Mouse (Mus musculus): Measurements from ENCODE around the gene Gm10197. TPM values are rescaled to one million over a fixed set of nuclear protein-coding genes. Genes with fewer than 3 reads are reported as not detected.

Gene Gm10197
- total RNA-seq (2021), result not detected
- long read RNA-seq, experiment 1, result 0 reads
- long read RNA-seq, experiment 2, result 0 reads

DNA sequence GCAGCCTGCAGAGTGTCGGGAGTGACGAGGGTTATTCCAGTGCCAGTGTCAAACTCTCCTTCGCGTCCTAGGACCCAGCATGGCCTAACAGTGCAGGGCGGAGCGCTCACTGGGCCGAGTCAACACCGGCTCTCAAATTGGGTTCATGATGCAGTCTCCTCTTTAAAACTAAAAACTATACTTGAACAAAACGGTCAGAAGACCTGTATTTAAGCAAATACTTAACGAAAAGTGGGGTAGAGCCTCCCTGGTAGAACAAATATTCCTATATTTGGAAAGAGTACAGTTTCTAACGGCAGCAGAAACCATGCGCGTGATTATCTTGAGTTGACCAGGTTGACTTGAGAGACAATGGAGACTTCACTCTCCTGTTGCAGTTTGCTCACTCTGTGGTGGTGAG, at the start of gene Gm10197:
Gm10197 (minus strand) TSS at position 101 of the 400 bp plus-strand sequence.
- intact Hi-C loops (cut with DNase I; ENCODE audit: low total_unique reads), result no loop called here

DNA sequence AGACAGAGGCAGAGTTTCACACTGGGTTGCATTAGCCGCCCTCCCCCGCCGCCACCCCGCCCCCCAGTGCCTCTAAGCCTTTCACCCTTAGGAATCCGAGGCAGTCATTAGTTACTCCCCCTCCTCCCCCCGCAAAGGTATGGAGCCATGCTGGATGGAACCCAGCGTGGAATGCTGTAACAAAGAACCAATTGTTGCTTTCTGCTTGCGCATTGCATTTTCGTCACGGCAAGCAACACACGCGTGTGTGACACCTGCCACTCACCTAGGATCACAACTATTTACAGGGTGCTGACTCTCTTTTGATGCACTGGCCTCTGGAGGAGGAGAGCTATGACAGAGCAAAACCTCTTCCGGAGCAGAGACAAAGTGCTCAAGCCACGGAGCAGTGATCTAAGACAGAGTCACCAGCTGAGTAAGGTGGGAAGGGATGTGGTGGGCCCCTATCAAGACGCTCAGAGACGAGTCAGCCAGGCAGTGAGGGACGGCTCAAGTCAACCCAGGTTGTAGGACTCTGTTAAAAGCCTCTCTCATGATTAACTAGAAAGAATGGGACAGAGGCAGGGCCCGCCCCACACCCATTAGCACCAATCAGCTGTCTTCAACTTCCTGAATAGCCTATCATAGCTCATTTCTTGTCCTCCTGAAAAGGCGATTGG, 49.5 kb upstream of the Gm10197 start:
- intact Hi-C loops (cut with DNase I; ENCODE audit: low total_unique reads), result no loop called here
- DNase-seq, result peak; percentile 51

More for the DNA sequence above, at the start of gene Gm10197:
- DNase-seq, result no peak

DNA sequence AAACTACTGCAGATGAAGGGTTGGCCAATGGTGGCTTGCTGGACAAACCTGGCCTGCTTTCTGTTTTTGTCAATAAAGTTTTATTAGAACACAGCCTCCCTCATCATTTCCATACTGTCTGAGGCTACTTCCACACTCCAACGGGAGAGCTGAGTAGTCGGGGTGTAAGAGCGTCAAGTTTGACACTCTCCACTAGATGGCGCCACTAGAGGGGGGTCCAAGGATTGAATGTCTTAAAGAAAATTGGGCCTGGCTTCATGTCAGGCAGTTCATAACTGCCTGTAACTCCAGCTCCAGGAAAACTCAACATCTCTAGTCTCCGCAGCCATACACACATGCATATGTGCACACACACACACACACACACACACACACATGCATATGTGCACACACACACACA, 48.3 kb upstream of the Gm10197 start:
- intact Hi-C loops (cut with DNase I; ENCODE audit: low total_unique reads), result loop anchor here (5.0 kb wide), 1 partner anchor 157 kb away; no protein-coding TSS in a partner anchor
- peak; percentile 63 for DNase-seq

DNA sequence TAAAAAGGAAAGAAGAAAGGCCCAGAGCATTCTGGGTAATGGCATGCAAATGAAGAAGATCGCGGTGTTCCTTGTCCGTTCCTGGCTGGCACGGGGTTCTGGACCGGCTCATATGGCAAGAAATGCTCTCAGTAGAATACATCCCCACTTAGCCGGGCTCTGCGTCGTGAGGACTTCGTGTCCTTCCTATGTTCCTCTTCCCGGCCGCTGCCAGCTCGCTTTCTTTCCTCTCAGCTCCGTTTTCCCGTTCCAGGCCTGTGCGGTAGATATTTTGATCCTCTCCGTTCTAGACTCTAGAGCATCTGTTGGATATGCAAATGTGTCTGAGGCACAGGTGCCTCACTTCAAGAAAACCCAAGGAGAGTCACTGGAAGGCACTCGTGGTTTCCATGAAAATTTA, 43.6 kb upstream of the Gm10197 start:
- intact Hi-C loops (cut with DNase I; ENCODE audit: low total_unique reads), result loop anchor here (5.0 kb wide), 1 partner anchor 162 kb away; no protein-coding TSS in a partner anchor
- no peak for DNase-seq

DNA sequence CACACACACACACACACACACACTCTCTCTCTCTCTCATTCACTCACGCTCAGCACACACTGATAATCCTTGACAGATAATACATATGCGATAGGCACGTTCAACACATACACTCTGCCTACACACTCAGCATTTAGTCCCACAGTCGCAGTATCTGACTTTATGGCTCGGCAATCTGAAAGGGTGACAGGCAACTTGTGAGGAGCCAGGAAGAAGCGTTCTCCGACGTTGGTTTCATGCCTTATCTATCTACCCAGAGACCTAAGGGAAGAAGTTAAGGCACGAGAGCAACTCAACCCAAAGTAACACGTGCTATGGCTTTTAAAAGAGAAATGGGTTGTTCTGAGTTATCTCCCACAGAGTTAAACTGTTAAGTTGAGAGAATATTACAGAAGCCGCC, 43.1 kb upstream of the Gm10197 start:
- intact Hi-C loops (cut with DNase I; ENCODE audit: low total_unique reads), result loop anchor here (5.0 kb wide), 1 partner anchor 163 kb away; no protein-coding TSS in a partner anchor
- no peak for DNase-seq

DNA sequence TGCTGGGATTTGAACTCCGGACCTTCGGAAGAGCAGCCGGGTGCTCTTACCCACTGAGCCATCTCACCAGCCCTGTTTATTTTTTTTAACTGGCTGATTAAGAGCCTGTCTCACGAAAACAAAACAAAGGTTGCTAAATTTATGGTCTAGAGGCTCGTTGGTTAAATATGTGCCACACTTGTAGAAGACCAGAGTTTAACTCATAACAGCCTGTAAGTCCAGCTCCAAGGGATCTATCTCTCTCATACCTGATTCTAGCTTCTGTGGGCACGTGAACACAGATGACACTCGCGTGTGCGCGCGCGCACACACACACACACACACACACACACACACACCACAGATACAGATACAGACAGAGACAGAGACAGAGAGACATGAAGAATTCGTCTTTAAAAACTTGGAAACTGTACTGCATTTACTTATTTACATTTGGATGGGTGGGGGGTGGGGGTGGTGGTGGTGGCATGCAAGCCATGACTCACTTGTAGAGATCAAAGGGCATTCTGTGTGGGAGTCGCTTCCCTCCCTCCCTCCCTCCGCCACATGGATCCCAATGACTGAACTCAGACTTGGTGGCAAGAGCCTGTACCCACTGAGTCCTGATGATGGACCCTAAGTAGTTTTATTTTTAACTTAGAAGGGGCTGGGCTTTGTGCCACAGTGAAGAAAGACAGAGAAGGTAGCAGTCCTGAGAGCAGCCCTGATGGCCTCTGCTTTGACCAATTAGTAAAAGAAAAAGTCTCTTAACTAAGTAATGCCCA, 42.2 kb upstream of the Gm10197 start:
- intact Hi-C loops (cut with DNase I; ENCODE audit: low total_unique reads), result no loop called here
- DNase-seq, result no peak

DNA sequence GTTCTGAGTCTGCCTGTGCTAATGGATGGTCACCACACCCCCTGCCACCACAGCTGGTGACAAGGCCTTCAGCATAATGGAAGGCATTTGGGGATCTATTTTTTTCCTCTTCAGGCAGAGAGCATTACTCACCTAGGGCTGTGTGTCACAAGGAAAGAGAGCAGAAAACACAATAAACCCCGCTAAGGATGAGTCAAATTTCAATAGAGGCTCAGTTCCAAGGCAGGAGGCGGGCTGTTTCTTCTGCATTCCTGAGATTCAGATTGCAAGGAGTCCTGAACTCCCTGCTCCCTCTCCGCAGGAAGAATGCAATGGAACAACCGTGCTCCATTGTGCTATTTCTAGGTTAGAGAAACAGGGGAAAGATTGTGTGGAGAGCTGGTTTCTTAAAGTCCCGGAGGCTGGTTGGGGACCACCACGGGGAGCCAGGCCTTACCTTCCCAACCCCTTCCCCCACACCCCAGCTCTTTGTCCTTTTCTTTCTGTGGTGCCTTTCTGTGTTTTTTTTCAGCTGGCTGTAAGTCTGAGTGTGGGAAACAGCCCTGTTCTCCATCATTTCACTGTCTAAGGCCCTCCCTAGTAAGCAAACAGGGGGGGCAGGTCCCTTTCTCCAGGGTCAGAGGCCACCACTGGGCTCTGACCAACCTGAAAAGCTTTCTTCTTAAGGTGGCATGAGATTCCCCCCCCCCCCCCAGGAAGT, 40.7 kb upstream of the Gm10197 start:
- DNase-seq, result no peak
- intact Hi-C loops (cut with DNase I; ENCODE audit: low total_unique reads), result no loop called here

DNA sequence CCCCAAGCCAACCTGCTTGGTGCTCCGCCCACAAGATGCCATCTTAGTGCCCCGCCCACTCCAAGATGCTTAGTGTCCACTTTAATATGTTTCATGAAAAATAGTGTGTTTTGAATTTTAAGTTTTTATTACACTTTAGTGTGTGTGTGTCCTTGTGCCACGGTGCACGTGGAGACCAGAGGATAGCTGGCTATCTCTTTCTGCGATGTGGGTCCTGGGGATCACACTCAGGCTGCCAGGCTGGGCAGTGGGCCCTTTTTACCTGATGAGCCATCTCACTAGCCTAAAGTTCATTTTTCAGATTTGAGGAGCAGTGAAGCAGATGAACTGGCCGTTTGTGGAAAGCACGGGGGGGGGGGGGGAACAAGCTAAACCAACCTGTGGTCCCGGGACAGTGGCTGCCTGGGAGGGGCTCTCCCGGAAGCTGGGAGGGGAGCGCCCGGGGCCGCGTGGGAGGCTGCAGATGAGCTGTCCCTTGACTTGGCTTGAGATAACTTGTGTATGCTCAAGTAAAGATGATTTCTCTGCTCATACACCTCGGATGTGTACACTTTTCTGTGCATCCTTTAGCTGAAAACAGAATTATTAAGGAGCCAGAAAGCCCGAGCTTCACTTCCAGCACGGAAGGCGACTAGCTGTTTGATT, 38.2 kb upstream of the Gm10197 start:
- intact Hi-C loops (cut with DNase I; ENCODE audit: low total_unique reads), result no loop called here
- DNase-seq, result no peak

DNA sequence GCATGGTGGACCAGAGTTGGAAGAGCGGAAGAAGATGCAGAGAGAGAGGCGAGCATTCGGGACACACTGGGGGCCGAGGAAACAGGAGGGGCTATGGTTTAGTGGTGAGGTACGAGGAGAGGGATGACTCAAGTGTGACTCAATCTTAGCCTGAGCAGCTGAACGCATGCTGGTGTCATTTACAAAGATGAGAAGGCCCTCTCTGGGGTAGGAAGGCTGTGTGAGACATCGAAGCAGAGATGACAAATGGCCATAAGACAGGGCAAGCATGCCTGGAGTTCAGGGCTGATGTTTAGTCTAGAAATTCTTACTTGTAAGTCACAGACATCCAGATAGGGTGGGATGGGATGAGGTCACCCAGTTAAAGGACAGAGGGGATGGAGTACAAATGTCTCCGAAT, 36.8 kb upstream of the Gm10197 start:
- intact Hi-C loops (cut with DNase I; ENCODE audit: low total_unique reads), result no loop called here
- no peak for DNase-seq

DNA sequence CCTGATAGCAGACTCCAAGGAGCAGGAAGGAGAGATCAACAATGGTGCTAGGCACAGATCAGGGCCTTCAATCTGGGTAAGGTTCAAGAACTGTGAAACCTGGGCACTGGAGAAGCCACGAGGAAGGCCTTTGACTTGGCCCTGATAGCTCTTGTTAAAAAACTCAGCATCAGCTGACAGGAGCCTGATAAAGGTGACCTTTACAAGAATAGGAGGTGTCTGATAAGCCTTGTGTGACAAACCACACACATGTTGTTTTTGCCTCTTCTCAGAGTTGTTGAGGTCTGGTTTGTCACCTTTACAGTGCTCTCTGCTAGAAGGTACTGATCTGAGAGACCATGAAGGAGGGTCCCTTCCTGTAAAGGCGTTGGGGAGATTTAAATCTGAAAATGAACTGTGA, 35.8 kb upstream of the Gm10197 start:
- intact Hi-C loops (cut with DNase I; ENCODE audit: low total_unique reads), result no loop called here
- DNase-seq, result no peak

DNA sequence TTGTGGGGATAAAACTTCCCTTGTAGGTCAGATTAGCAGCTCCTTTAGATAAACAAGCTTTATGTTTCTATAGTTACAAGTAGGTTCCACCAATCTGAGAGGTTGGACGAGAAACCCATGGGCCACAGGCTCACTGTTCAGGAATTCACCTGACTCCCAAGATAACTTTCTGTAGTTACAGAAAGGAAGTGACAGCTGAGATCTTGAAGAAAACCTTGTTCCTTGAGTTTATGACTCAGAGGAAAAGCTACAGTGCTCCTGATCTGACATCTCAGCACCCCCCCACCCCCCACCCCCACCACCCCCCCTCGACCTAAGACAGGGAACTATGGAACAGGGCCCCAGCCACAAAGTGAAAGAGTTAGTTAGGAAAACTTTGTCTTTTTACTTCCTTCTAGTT, 34.2 kb upstream of the Gm10197 start:
- no peak for DNase-seq
- intact Hi-C loops (cut with DNase I; ENCODE audit: low total_unique reads), result no loop called here

DNA sequence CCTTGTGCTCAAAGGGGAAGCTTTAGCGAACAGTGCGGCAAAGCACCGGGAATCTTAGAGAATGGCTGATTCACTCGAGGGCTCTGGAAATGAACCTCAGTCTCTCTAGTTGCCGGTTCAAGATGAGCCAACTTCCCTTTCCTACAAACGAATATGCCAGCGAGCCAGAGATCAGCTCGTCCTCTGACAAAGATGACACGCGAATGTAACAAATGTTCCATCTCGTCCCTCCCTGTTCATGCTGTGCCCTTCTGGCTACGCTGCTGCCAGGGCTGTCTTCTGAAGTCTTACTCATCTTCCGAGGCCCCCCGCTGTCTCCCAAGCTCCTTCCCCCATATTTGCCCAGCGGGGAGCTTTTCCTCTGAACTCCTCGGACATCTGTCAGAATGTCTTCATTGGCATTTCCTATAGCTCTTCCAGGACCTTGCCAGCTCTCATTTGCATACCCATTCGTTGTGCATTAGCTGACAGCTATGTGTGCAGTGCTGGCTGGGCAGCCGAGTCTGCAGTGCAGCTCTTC, 33.3 kb upstream of the Gm10197 start:
- intact Hi-C loops (cut with DNase I; ENCODE audit: low total_unique reads), result no loop called here
- no peak for DNase-seq

DNA sequence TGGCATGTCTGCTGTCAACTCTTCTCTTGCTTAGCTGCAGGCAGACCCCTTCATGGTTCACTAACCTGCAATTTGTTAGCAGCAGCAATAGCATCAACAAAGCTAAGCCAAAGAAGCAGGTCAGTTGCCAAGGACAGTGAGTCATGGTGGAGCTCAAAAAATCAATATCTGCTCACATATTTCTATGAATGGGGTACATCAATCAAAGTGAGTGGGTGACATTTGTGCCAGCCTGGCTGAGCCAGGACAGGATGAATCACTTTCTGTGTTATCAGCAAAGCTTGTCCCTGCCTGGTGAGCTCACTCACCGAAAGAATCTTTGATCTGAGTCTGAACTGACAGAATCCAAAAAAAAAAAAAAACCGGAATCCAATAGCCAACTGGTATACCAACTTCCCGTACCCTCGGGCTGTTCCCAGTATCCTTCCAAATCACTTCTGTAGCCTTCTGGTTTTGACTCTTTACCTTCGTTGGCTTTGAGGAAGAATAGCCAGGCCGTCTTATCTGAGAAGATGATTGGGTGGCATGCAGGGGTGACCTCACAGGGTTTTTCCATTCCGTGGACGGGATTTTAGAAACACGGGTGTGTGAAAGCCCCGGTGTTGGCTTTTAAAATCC, 32.8 kb upstream of the Gm10197 start:
- intact Hi-C loops (cut with DNase I; ENCODE audit: low total_unique reads), result no loop called here
- no peak for DNase-seq

DNA sequence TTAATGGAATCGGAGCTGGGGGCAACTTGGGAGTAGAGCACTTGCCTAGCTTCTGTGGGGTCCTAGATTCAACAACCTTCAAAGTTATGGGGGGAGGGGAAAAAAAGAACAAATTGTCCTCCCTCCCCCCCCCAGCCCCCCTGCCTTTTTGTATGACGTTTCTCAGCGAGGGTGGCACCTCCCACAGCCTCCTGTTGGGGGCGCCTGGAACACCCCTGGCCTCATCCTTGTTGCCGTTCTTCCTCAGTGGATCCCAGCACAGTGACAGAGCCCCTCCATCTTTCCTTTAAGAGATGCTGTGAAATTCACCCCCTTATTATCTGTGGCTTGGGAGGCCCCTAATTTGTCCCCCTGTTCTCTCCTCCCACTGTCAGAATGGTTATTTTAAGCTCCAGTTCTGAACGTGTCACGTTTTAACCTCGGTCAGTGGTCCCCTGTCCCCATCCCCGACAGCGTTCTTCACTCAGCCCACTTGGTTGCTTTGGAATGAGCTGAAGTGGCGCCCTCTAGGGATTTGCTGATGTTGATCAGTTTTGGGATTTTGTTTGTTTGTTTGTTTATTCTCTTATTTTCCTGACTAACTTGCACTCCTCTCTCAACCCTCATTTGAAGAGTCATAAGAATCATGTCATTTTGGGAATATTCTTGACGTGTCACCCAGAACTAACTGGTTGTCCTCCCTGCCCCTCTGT, 31.3 kb upstream of the Gm10197 start:
- intact Hi-C loops (cut with DNase I; ENCODE audit: low total_unique reads), result no loop called here
- no peak for DNase-seq

DNA sequence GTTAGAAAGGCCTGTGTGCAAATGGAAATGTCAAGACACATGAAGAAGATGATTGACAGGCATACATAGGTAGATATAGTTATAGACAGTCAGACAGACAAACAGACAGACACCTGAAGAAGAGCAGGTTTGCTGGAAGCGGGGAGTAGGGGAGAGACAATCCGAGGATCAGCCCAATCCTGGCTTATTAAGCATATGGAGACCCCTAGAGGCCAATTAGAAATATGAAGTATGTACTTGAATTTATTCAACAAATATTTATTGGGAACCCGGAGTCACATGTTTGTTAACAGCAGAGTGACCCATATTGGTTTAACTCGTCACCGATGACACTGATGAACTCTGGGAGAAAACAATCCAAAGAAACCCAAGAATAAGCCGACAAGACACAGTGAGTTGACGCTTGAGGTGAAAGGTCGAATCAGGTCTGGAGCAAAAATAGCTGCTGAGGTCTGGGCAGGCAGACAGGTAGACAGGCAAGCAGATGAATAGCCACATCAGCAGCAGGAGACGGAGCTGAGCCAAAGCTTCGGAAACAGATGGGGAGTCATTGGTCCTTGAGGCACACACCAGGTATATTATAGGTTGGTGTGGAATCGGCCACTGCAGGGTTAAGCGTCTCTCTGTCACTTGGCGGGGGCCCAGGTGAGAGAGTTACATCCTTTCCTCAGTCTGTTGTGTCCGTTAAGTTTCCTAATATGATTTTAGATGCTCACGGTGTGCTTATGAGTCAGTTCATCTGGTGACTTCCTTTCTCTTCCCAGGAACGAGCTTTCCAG, 29.0 kb upstream of the Gm10197 start:
- intact Hi-C loops (cut with DNase I; ENCODE audit: low total_unique reads), result no loop called here
- no peak for DNase-seq

DNA sequence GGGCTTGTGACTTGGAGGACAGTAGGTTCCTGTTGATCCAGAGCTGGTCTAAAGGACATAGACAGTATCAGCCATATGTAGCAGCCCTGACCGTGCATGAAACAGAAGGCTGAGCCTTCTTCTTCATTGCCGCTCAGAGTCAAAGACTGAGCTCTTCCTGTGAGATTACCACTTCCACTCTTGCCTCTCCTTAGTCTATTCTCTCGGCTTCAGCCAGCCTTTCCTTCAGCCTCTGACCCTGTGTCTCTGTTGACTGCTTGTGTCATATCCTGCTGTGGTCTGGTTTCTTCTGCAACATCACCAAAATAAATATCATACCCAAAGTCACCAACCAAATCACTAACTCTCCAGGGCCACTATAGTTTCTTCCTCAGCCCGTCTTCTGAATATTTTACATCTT, 27.6 kb upstream of the Gm10197 start:
- no peak for DNase-seq
- intact Hi-C loops (cut with DNase I; ENCODE audit: low total_unique reads), result no loop called here

DNA sequence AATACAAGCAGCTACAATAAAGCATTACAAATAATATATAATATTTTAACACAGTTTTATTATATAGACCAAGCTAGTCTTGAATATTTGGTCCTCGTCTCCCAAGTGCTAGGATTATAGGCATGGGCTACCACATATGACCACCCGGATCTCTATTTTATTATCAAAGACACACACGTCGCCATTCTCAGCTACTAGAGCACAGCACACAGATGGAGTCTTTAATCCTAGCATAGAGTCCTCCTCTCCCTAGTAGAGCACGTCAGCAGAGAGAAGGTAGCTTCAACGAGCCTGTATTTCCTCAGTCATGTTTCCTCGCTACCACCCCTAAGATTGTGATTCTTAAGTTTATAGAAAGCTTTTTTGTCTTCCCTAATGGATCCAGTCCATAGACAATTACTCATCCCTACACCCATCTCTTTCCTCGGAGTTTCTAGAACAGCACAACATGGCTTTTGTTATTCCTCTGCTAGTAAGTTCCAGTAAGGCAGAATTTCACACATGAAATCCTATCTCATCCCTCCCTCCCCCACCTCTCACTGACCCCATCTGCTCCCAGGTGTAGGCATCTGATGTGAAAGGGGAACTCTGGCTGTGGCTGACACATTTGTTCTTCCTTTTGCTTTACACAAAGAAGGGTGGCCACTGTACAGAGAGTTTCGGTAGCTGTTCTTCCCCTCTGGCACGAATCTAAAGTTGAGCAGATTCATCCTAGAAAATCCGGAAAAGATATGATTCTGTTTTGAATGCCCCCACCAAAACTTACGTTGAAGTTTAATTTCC, 26.1 kb upstream of the Gm10197 start:
- intact Hi-C loops (cut with DNase I; ENCODE audit: low total_unique reads), result loop anchor here (2.0 kb wide), 1 partner anchor 177 kb away; no protein-coding TSS in a partner anchor
- no peak for DNase-seq

Measured in gastrocnemius, postnatal 14 days (tissue).